Mouse (Mus musculus) lung, postnatal 0 days (tissue): ENCODE data around the gene Bicdl1. TPM values are rescaled to one million over a fixed set of nuclear protein-coding genes. Genes with fewer than 3 reads are reported as not detected.

Experiments used
- ATAC-seq: fragments of 200-750 bp; cut with Nextera tagmentation; 2 replicates; pipeline ENCODE4 v1.8.0; 2017; ENCODE audit warnings: moderate library complexity
- DNase-seq: peaks from one replicate; pipeline ENCODE4 v3.0.0-alpha.2; 2016; ENCODE audit warnings: low spot score
- H3K27ac ChIP-seq: fragments of 300-500 bp; sonication (generic); 2 replicates; pipeline ENCODE4 v1.5.1; 2014; ENCODE audit warnings: antibody characterized with exemption, mild to moderate bottlenecking, low read length, mixed read lengths
- H3K27me3 ChIP-seq: fragments of 300-500 bp; sonication (generic); replicated peaks from 2 replicates; pipeline ENCODE4 v1.6.1; 2014; ENCODE audit warnings: low read length, mixed read lengths; ENCODE audit not compliant: insufficient read depth
- H3K36me3 ChIP-seq: fragments of 300-500 bp; sonication (generic); 2 replicates; pipeline ENCODE4 v1.6.1; 2014; ENCODE audit warnings: low read length, mixed read lengths; ENCODE audit not compliant: insufficient read depth
- H3K4me1 ChIP-seq: fragments of 300-500 bp; sonication (generic); 2 replicates; pipeline ENCODE4 v1.6.1; 2014; ENCODE audit warnings: antibody characterized with exemption, low read depth, low read length, mixed read lengths; ENCODE audit not compliant: insufficient read depth
- H3K4me2 ChIP-seq: fragments of 300-500 bp; sonication (generic); replicated peaks from 2 replicates; pipeline ENCODE4 v1.6.1; 2014; ENCODE audit warnings: low read depth, mild to moderate bottlenecking, low read length, moderate library complexity, mixed read lengths
- H3K4me3 ChIP-seq: fragments of 300-500 bp; sonication (generic); 2 replicates; pipeline ENCODE4 v1.5.1; 2014; ENCODE audit warnings: low read depth, low read length
- H3K9ac ChIP-seq: fragments of 300-500 bp; sonication (generic); replicated peaks from 2 replicates; pipeline ENCODE4 v1.6.1; 2014; ENCODE audit warnings: low read depth, mild to moderate bottlenecking
- H3K9me3 ChIP-seq: fragments of 300-500 bp; sonication (generic); 2 replicates; pipeline ENCODE4 v1.6.1; 2016; ENCODE audit warnings: low read length, mixed read lengths
- CTCF ChIP-seq: IDR thresholded peaks from 2 replicates; pipeline ENCODE4 v1.5.1; 2016; ENCODE audit warnings: antibody characterized with exemption, mild to moderate bottlenecking
- EP300 ChIP-seq: IDR thresholded peaks from 2 replicates; pipeline ENCODE4 v1.6.1; 2016; ENCODE audit warnings: antibody characterized with exemption, mild to moderate bottlenecking, control low read depth
- WGBS: fragments of 180-500 bp; shearing (Covaris S2); extraction: QIAGEN DNeasy Blood & Tissue Kit; methylation state at CpG from one replicate; pipeline ENCODE4 v1.1.7; 2014; 5-methylcytosine and 5-hydroxymethylcytosine counted together
- polyA plus RNA-seq: library from polyadenylated mRNA; unstranded; fragments of >200 nt; fragmentation: Nextera tagmentation; extraction: Ambion mirVana; gene quantifications from 2 replicates; pipeline ENCODE4 v1.2.1, GENCODE M21; 2015

Bicdl1 gene
- polyA plus RNA-seq, 1 experiment from 2014 or later = 12.4 TPM

DNA sequence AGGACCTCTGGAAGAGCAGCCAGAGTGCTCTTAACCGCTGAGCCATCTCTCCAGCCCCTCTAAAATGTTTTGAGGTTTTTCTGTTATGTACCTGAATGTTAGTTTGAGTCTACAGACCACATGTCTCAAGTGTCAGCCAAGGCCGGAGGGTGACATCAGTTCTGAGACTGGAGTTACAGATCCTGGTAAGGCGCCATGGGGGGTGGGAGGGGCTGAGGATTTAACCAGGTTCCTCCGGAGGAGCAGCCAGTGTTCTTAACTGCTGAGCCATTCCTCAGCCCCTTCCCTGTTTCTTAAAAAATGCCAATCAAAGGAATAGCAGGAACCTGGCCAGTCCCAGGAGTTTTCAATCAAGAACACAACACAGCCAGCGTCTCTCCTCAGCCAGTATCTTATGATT is 101.1 kb downstream of the Bicdl1 start:
- Histone ChIP-seq H3K9ac (no peak overlapping the region), H3K27me3 (no peaks in the 10 kb centered on the region), H3K9me3 (no peaks in the 10 kb centered on the region), H3K4me1 (peaks cover 13% of the 10 kb centered on the region; the same call in 1 of the 2 replicates), H3K4me3 (no peak overlapping the region), H3K27ac (no peak overlapping the region), H3K36me3 (no peaks in the 10 kb centered on the region), H3K4me2 (peak overlapping the region; percentile 88; the same call in 1 of the 2 replicates)
- WGBS = 45% methylated on average over 5 of the region's 5 CpGs
- ATAC-seq (no peak), DNase-seq (no peak)
- TF ChIP-seq CTCF (no peak), EP300 (no peak)

DNA sequence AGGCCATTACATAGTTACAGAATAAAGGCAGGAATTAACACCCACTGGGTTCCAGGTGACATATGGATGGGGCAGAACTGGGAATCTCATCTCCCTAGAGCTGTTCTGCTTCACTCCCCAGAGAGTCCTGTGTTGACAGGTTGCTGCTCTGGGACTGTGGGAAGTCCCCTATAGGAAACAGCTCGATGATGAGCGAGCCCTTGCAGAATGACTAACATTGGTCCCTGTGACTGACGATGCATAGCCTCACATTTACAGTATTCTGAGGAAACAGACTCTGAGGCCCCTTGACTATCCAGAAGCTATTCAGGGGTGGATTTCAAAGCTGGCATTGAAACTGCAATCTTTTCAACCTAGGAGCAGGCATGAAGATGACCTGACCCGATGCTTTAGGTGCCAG is 101.7 kb downstream of the Bicdl1 start:
- Histone ChIP-seq H3K9me3 (no peaks in the 10 kb centered on the region), H3K4me2 (no peak overlapping the region), H3K27me3 (no peaks in the 10 kb centered on the region), H3K4me1 (peaks cover 13% of the 10 kb centered on the region; the same call in 1 of the 2 replicates), H3K9ac (no peak overlapping the region), H3K27ac (no peak overlapping the region), H3K36me3 (no peaks in the 10 kb centered on the region), H3K4me3 (no peak overlapping the region)
- no peak for DNase-seq
- no peak for TF ChIP-seq CTCF
- no peak for TF ChIP-seq EP300
- WGBS = 86% methylated on average over 4 of the region's 4 CpGs
- ATAC-seq = no peak

DNA sequence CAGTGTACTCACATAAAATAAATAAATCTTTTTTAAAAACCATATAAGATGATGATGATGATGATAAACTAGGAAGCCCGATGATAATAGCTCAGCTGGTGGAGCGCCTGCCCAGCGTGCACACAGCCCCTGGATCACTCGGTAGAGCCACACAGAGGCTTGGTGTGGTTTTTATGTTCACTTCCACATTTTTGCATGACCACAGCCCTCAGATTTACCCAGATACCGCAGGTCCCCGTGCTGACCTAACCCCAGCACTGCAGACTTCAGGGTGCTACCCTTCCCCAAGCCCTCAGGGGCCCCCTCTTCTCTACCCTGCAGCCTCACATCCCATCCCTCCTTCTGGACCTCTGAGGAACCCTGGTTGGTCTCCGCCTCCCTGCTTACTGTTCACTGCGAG is 103.3 kb downstream of the Bicdl1 start:
- Histone ChIP-seq H3K4me1 (peaks cover 7% of the 10 kb centered on the region; the same call in 1 of the 2 replicates), H3K36me3 (no peaks in the 10 kb centered on the region), H3K4me2 (no peak overlapping the region), H3K9me3 (no peaks in the 10 kb centered on the region), H3K27ac (no peak overlapping the region), H3K9ac (no peak overlapping the region), H3K27me3 (no peaks in the 10 kb centered on the region), H3K4me3 (no peak overlapping the region)
- no peak for TF ChIP-seq EP300
- no peak for TF ChIP-seq CTCF
- DNase-seq (no peak), ATAC-seq (no peak)
- WGBS = 67% methylated on average over 8 of the region's 8 CpGs

DNA sequence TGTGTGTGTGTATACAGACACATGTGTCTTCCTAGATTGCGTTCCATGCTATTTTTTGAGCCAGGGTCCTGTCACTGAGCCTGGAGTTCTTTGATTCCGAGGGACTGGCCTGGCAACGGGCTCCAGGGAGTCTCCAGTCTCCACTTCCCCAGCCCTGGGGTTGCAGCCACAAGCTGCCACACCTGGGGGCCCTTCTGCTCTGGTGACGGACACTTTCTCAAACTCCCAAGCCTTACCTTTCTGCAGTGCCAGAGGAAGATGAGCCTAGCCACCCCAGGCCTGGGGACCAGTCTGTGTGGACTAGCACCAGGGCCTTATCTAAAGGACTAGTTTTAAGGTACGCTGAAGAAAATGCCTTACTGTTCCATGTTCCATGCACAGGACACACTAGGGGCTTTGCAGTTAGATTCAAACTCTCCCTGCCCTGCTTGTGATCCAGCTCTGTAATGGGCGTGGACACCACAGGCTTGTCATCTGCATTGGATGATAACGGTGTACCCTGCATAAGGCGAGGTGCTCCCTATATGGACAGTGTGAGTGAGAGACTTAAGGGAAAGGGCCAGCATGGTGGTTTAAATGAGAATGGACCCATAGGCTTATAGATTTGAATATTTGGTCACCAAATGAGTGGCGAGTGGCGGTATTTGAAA is 105.1 kb downstream of the Bicdl1 start:
- peaks cover 6% of the 10 kb centered on the region; the same call in 1 of the 2 replicates for H3K4me1 ChIP-seq
- no peaks in the 10 kb centered on the region for H3K27me3 ChIP-seq
- peaks cover 4% of the 10 kb centered on the region; the same call in 1 of the 2 replicates for H3K36me3 ChIP-seq
- 81% methylated on average over 10 of the region's 10 CpGs for WGBS
- no peak overlapping the region for H3K27ac ChIP-seq
- no peak overlapping the region for H3K4me2 ChIP-seq
- H3K4me3 ChIP-seq = no peak overlapping the region
- TF ChIP-seq EP300 (no peak), CTCF (no peak)
- no peak for ATAC-seq
- no peak overlapping the region for H3K9ac ChIP-seq
- H3K9me3 ChIP-seq = no peaks in the 10 kb centered on the region
- no peak for DNase-seq

DNA sequence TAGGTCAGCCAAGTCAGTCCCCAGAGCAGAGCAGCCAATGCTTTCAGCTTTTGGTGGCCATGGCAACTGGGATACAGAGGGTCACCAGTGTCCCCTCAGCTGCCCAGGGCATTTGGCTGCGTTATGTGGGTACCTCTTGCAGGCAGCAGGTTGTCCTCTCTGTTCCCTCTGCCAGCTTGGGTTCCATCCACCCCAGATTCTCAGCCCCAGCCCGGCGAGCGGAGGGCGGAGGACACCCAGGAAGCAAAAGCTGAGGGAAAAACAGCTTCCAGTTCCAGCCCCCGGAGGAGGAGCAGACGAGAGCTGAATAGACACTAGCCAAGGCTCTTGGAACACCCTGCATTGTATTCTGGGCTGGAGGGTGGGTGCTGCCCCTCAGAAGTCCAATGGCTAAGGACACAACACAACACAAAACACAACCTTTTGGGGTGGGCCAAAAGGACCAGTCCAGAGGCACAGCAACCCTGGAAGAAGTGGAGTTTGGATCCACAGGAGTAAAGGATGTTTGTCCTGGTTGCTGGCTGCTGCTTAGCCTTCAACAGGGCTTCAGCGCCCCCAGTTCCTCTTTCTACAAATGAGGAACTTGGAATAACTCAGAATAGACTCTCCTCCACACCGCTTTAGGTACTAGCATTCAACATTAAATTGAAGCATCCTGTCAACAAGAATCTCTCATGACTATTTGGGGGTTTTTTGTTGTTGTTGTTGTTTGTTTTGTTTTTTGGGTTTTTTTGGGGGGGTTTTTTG is 107.6 kb downstream of the Bicdl1 start:
- 79% methylated on average over 9 of the region's 9 CpGs for WGBS
- no peak overlapping the region for H3K4me3 ChIP-seq
- peaks cover 13% of the 10 kb centered on the region; the same call in 1 of the 2 replicates for H3K36me3 ChIP-seq
- H3K9ac ChIP-seq = no peak overlapping the region
- no peak for DNase-seq
- no peak overlapping the region for H3K4me2 ChIP-seq
- no peaks in the 10 kb centered on the region for H3K9me3 ChIP-seq
- no peaks in the 10 kb centered on the region for H3K27me3 ChIP-seq
- no peaks in the 10 kb centered on the region for H3K4me1 ChIP-seq
- TF ChIP-seq CTCF (no peak), EP300 (no peak)
- ATAC-seq = no peak
- H3K27ac ChIP-seq = no peak overlapping the region

DNA sequence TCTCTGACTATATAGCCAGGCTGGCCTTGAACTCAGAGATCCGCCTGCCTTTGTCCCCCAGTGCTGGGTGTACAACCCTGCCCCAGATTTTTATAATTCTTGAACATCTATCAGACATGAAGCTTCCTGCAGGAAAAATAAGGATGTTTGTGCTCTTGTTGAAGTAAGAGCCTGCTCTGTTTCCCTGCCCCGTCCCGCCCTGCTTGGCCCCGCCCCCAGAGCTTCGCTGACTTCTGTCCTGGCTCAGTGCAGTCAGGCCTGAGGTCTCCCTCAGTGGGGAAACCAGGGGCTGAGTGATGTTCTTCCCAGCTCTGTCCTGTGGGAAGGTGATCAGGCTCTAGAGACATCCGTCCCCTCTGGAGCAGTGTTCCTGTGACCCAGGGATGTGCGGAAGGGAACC is 108.7 kb downstream of the Bicdl1 start:
- H3K9ac ChIP-seq = no peak overlapping the region
- no peak overlapping the region for H3K4me2 ChIP-seq
- TF ChIP-seq EP300 (no peak), CTCF (no peak)
- ATAC-seq = 0 out of 2 replicates have a peak, but pooled peaks have one; percentile 16
- DNase-seq = no peak
- WGBS = 83% methylated on average over 7 of the region's 7 CpGs
- H3K4me1 ChIP-seq = no peaks in the 10 kb centered on the region
- no peak overlapping the region for H3K27ac ChIP-seq
- no peak overlapping the region for H3K4me3 ChIP-seq
- H3K27me3 ChIP-seq = no peaks in the 10 kb centered on the region
- peaks cover 13% of the 10 kb centered on the region; the same call in 1 of the 2 replicates for H3K36me3 ChIP-seq
- H3K9me3 ChIP-seq = no peaks in the 10 kb centered on the region
